Mouse (Mus musculus) thymus, adult 2 months (tissue): ENCODE data around the gene Gm14295.
"Not testable (repeated sequence)": the region's sequence is repeated elsewhere in the genome, so short reads cannot be mapped to it uniquely, and the experiment has no call there.

Source experiments
- CTCF ChIP-seq: fragments of 200-500 bp; IDR thresholded peaks from 2 replicates; pipeline ENCODE4 v1.5.1; 2012; ENCODE audit warnings: mild to moderate bottlenecking, control low read depth, low read length, moderate library complexity, borderline replicate concordance; ENCODE audit not compliant: control insufficient read depth, poor library complexity, insufficient read depth; ENCODE audit errors: extremely low read depth
- POLR2A ChIP-seq: fragments of 200-500 bp; IDR thresholded peaks from 2 replicates; pipeline ENCODE4 v1.6.1; 2012; ENCODE audit warnings: mild to moderate bottlenecking, low read length, control low read depth, moderate library complexity; ENCODE audit not compliant: control insufficient read depth, poor library complexity, insufficient read depth; ENCODE audit errors: extremely low read depth

- TF ChIP-seq CTCF, POLR2A: not testable (repeated sequence)
Measured at GRCm38 (mm10) chr2:176830840-176831239, 32.4 kb downstream of the Gm14295 start, which contains the start of gene Gm14408.
